Mouse (Mus musculus) ES-Bruce4 (cell line): ENCODE results near the gene Jup. TPM values are rescaled to one million over a fixed set of nuclear protein-coding genes. Genes with fewer than 3 reads are reported as not detected.

ENCODE experiments used
- H3K27ac ChIP-seq: 2 replicates; pipeline ENCODE4 v1.5.1; 2012; ENCODE audit warnings: low read length, inconsistent platforms; ENCODE audit not compliant: insufficient read depth
- H3K27me3 ChIP-seq: 2 replicates; pipeline ENCODE4 v1.6.1; 2012; ENCODE audit warnings: mild to moderate bottlenecking, low read length, inconsistent platforms; ENCODE audit not compliant: control insufficient read depth, poor library complexity, insufficient read depth, severe bottlenecking
- H3K36me3 ChIP-seq: 2 replicates; pipeline ENCODE4 v1.6.1; 2012; ENCODE audit warnings: inconsistent platforms, mild to moderate bottlenecking, low read length, moderate library complexity; ENCODE audit not compliant: control insufficient read depth, poor library complexity, insufficient read depth, severe bottlenecking
- H3K4me1 ChIP-seq: one replicate; pipeline ENCODE4 v1.8.1; 2011; ENCODE audit warnings: low read length; ENCODE audit not compliant: control insufficient read depth, insufficient read depth
- H3K4me3 ChIP-seq: 2 replicates; pipeline ENCODE4 v1.5.1; 2011; ENCODE audit warnings: low read depth, mild to moderate bottlenecking, low read length
- H3K9ac ChIP-seq: 2 replicates; pipeline ENCODE4 v1.6.1; 2012; ENCODE audit warnings: low read depth, mild to moderate bottlenecking, inconsistent platforms; ENCODE audit not compliant: poor library complexity, severe bottlenecking
- H3K9me3 ChIP-seq: replicated peaks from 2 replicates; pipeline ENCODE4 v1.6.1; 2012; ENCODE audit warnings: mild to moderate bottlenecking, low read length, inconsistent platforms; ENCODE audit not compliant: control insufficient read depth, poor library complexity, insufficient read depth, severe bottlenecking
- CTCF ChIP-seq: IDR thresholded peaks from one replicate; pipeline ENCODE4 v1.8.1; 2011; ENCODE audit warnings: low read depth, low read length
- EP300 ChIP-seq: IDR thresholded peaks from 2 replicates; pipeline ENCODE4 v1.6.1; 2011; ENCODE audit warnings: low read depth, low read length; ENCODE audit not compliant: insufficient read depth
- POLR2A ChIP-seq: IDR thresholded peaks from one replicate; pipeline ENCODE4 v1.8.1; 2011; ENCODE audit warnings: low read length; ENCODE audit not compliant: insufficient read depth
- polyA plus RNA-seq: library from polyadenylated mRNA; stranded (reverse); fragments of >200 nt; gene quantifications from 2 replicates; pipeline ENCODE4 v1.2.4, GENCODE M21; 2011; ENCODE audit warnings: low read depth; ENCODE audit not compliant: missing spikeins, insufficient read depth, insufficient read length

Gene Jup
- polyA plus RNA-seq, 1 experiment: 171 TPM

GRCm38 (mm10) chr11:100432002-100432401 is 34.4 kb upstream of the Jup start:
- Histone ChIP-seq H3K9me3 (no peaks in the 10 kb centered on the region), H3K4me1 (peaks cover 8% of the 10 kb centered on the region), H3K9ac (no peak overlapping the region), H3K27ac (no peak overlapping the region), H3K4me3 (no peak overlapping the region), H3K27me3 (no peaks in the 10 kb centered on the region), H3K36me3 (no peaks in the 10 kb centered on the region)
- no peak for TF ChIP-seq CTCF
- TF ChIP-seq POLR2A: no peak
- no peak for TF ChIP-seq EP300

GRCm38 (mm10) chr11:100430052-100430451 is 32.5 kb upstream of the Jup start:
- Histone ChIP-seq H3K9me3 (no peaks in the 10 kb centered on the region), H3K27ac (no peak overlapping the region), H3K9ac (no peak overlapping the region), H3K4me3 (no peak overlapping the region), H3K4me1 (peaks cover 10% of the 10 kb centered on the region), H3K36me3 (no peaks in the 10 kb centered on the region), H3K27me3 (no peaks in the 10 kb centered on the region)
- TF ChIP-seq POLR2A: no peak
- TF ChIP-seq CTCF: no peak
- no peak for TF ChIP-seq EP300

- Histone ChIP-seq H3K4me3 (no peak overlapping the region), H3K9ac (no peak overlapping the region), H3K27ac (no peak overlapping the region), H3K9me3 (no peaks in the 10 kb centered on the region), H3K36me3 (no peaks in the 10 kb centered on the region), H3K27me3 (no peaks in the 10 kb centered on the region), H3K4me1 (peaks cover 3% of the 10 kb centered on the region)
- TF ChIP-seq EP300 (no peak), CTCF (no peak), POLR2A (no peak)
Measured at GRCm38 (mm10) chr11:100428612-100429199, 31.1 kb upstream of the Jup start.

- Histone ChIP-seq H3K9me3 (no peaks in the 10 kb centered on the region), H3K4me3 (no peak overlapping the region), H3K9ac (no peak overlapping the region), H3K36me3 (no peaks in the 10 kb centered on the region), H3K4me1 (peaks cover 6% of the 10 kb centered on the region), H3K27ac (no peak overlapping the region), H3K27me3 (no peaks in the 10 kb centered on the region)
- TF ChIP-seq POLR2A (no peak), EP300 (no peak), CTCF (no peak)
Measured at GRCm38 (mm10) chr11:100426820-100427219, 29.3 kb upstream of the Jup start.

GRCm38 (mm10) chr11:100425851-100426250 is 28.3 kb upstream of the Jup start:
- no peaks in the 10 kb centered on the region for H3K27me3 ChIP-seq
- TF ChIP-seq CTCF (peak; percentile 90), EP300 (peak; percentile 72; the same call in 1 of the 2 replicates), POLR2A (no peak)
- no peaks in the 10 kb centered on the region for H3K36me3 ChIP-seq
- 0 out of 2 replicates have a peak overlapping the region, but pooled peaks have one; percentile 4 for H3K9ac ChIP-seq
- H3K4me1 ChIP-seq: peaks cover 12% of the 10 kb centered on the region
- no peak overlapping the region for H3K27ac ChIP-seq
- H3K9me3 ChIP-seq: no peaks in the 10 kb centered on the region
- no peak overlapping the region for H3K4me3 ChIP-seq

GRCm38 (mm10) chr11:100423836-100424235 is 26.3 kb upstream of the Jup start:
- H3K27ac ChIP-seq: no peak overlapping the region
- H3K27me3 ChIP-seq: no peaks in the 10 kb centered on the region
- no peaks in the 10 kb centered on the region for H3K36me3 ChIP-seq
- TF ChIP-seq CTCF: no peak
- TF ChIP-seq POLR2A: no peak
- TF ChIP-seq EP300: no peak
- no peaks in the 10 kb centered on the region for H3K9me3 ChIP-seq
- H3K4me3 ChIP-seq: no peak overlapping the region
- no peak overlapping the region for H3K9ac ChIP-seq
- H3K4me1 ChIP-seq: peaks cover 12% of the 10 kb centered on the region
